Mouse (Mus musculus) adrenal gland, postnatal 14 days (tissue): ENCODE measurements around the gene Hinfp. TPM values are rescaled to one million over a fixed set of nuclear protein-coding genes. Genes with fewer than 3 reads are reported as not detected.

ENCODE experiments used
- DNase-seq: peaks from one replicate; pipeline ENCODE4 v3.0.0; 2021; ENCODE audit warnings: mixed read lengths
- microRNA-seq, 2 experiments: library from miRNA; unstranded; fragments of <30 nt; microRNA quantifications; one replicate each; pipeline ENCODE4 v1.2.0; 2021
- total RNA-seq: library from RNA; stranded (reverse); gene quantifications from 2 replicates; pipeline ENCODE4 v1.2.3, GENCODE M21; 2021

Hinfp gene
- total RNA-seq, 1 experiment from 2014 or later: 20.3 TPM

DNA sequence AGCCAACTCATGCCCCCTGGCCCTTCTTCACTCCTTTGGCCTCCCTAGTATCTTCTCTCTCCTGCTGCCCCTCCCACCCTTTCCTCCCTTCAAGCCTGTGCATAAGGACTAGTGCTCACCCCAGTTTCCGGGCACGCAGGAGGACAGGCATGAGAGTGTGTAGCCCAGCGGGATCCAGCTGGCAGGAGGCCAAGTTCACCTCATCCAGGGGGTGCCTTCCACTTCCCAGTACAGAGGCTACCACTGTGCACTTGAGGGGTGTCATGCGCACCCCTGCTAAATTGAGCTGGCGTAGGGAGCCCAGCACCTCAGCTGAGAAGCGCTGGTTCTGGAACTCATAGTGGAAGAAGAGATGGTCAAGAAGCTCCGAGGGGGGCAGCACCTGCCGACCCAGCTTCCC lies 49.3 kb downstream of the Hinfp start:
- DNase-seq: no peak

DNA sequence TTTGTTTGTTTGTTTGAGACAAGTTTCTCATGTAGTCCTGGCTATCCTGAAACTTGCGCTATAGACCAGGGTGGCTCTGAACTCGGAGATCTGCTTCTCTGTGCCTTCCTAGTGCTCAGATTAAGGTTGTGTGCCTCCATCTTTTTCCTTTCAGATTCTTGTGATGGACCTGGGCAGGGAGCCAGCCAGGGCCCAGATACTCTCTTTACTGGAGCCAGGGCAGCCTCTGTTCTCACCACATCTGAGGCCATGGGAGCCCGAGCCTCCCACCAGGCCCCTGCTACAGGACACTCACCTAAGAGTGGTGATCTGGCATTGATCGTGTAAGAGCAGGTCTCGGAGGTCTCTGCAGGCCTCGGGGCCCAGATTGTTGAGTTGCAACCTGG lies 50.3 kb downstream of the Hinfp start:
- no peak for DNase-seq

DNA sequence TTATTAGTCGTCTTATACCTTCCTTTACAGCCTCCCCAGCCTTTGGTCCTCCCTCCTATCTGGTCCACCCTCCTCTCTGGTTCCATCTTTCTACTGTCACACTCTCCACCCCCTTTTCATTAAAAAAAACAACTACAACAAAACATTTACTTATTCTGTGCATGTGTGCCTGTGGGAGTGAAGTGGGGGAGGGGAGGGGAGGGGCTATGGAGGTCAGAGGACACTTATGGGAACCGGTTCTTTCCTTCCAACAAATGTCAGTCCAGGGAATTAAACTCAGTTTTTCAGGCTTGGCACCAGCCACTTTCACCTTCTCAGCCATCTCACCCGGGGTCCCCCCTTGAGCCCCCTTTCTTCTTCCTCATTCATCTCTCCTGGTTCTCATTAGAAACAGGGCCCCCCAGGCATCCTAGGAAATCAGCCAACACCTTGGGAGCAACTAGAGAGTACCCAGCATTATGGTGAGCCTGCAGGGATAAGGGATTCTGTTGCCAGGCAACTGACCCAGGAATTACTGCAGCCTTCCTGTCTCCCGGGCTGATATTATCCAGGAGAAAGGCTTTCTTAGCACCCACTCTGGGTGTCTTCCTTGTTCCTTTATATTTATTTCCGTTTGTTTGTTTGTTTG lies 50.8 kb downstream of the Hinfp start:
- no peak for DNase-seq

DNA sequence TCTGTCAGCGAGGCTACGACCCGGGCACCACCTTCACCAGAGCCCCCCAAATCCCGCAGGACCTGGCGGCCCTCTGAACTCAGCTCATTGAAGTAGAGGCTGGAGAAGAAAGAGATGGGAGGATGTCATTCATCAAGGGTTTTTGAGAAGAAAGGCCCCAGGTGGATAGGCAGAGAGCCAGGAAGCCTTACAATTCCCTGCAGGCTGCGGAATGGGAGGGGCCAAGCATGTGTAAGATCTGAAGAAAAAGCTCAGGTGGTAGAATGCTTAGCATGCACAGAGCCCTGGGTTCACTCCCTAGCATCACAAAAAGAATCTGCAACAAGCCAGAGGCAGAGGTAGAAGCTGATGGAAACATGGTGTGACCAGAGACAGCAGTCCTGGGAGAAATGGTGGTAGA lies 52.0 kb downstream of the Hinfp start:
- no peak for DNase-seq

DNA sequence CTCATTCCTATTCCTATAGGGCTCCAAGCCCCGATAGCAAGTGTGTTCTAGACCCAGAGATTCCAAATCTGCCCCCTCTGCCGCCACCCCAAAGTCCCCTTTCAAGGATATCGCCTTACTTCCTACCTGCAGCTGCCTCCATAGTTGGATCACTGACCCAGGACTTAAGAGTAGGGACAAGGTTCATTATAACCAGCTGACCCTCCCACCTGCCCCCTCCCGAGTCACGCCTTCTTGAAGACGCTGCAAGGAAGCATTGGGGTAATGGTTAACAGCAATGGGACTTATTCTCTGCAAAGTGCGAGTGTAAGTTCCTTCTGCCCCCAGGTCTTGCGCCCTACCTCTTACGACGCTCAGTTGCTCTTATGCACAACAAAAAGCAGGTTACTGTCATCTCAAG lies 54.2 kb downstream of the Hinfp start, which contains the start of gene Pdzd3:
Gene Pdzd3 (minus strand): TSS at position 158 of the 400 bp plus-strand sequence.
- no peak for DNase-seq

DNA sequence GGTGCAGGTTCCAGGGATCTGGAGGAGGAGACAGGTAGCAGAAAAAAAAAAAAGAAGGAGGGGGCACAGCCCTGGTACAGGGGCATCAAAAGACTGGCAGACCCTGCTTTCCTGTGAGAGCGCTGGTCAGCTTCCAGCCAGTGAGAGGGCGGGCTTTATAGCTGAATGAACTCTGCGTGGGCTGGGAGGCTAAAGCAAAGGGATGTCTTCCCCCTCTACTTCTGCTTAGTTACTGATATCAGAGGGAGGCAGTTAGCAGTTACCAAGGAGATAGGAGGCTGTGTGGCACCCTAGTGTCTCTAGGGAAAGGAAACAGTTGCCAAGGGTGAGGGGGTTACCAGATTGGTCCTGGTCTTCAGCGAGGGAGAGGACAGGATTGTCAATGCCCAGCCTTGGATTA lies 55.0 kb downstream of the Hinfp start:
- DNase-seq: no peak

DNA sequence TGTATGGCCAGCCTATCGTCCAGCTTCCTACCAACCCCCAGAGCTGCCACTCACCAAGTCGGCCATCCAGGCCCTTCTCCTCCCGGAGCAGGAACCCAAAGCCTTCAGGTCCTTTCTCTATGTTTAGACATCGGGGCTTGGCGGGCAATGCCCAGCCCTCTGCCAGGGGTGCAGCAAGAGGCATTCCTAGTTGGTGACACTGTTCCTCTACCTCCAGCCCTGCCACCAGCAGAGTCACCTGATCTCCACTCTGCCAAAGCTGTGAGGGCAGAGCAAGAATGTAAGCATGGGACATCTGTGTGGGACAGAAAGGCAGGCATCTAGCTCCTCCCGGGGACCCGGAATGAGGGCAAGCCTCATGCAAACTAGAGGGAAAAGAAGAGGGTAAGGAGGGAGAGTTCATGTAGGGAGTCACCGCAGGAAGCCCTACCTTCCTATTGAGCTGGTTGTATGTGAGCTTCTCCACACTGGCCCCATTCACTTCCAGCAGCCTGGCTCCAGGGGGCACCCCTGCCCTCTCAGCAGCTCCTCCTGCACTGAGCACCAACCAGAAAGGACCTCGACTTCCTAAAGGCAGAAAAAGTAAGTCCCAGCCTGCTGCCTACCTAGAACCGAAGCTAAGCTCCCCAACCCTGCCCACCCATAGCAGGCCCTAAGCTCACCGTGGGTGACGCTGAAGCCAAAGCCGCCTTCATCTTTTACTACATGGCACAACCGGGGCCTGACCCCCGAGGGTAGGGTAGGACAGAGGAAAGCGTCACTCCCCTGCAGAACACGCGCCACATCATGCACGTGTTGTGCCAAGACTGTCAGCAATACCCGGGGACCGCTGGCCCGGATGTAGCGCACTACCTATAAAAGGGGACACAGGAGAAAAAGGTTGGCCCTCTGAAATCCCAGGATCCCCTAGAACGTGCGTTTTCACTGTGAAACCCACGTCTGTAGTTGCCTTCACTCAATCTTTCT lies 56.0 kb downstream of the Hinfp start:
- DNase-seq: peak; percentile 87

DNA sequence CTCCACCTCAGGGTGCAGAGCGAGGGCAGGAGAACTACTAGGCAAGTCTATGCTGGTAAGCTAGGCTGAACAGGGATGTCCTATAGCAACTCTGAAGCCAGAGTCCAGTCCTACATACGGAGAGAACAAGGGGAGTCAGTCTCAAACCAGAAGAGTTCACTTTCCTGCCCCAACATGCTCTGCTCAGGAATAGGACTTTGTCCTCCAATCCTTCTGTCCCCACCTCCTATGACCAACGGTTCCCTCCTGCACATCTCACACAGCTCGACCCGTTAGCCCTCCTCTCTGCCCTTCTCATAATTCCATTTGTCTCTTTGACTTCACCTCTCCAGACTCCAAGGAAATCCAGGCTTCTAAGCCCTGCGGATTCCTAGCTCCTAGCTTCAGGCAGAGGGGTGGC lies 57.6 kb downstream of the Hinfp start:
- DNase-seq: no peak

DNA sequence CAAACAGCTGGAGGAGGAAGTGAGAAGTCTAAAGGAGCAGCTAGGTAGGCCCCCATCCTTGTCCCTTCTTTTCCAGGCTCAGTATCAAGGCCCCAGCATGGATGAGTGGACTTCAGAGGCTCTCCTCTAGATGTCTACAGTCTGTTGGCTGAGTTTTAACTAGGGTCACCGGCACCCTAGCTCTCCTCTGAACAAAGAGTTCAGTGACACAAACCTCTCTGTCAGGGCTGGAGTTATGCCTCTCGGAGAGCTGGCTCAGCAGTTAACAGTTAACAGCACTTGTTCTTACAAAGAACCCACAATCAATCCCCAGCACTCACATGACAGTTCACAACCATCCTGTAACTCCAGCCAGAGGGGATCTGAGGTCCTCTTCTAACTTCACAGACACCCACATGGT lies 61.9 kb downstream of the Hinfp start:
- no peak for DNase-seq

Small RNA genes within 50 kb of the gene (microRNA-seq; reads per million reads assigned to microRNA genes)
- 0 reads per million in 2 experiments for gene Gm44335

Other genes with a start within 250 kb of the Hinfp start
- gene Usp2, start 238.7 kb downstream of the Hinfp start, total RNA-seq: 49.5 and 54.9 TPM in 2 replicates
- gene Mfrp, start 203.9 kb downstream of the Hinfp start, total RNA-seq: not detected in 2 replicates
- 11.1 and 14.9 TPM in 2 replicates for gene C1qtnf5, start 198.4 kb downstream of the Hinfp start, total RNA-seq
- 0.15 and 0.52 TPM in 2 replicates for gene Gm49380, start 192.2 kb downstream of the Hinfp start, total RNA-seq
- 27.5 and 31.8 TPM in 2 replicates for gene Rnf26, start 192.2 kb downstream of the Hinfp start, total RNA-seq
- 65.3 and 76.6 TPM in 2 replicates for gene Mcam, start 171.2 kb downstream of the Hinfp start, total RNA-seq
- gene Cbl, start 71.6 kb downstream of the Hinfp start, total RNA-seq: 33.1 and 34.4 TPM in 2 replicates
- gene Ccdc153, start 65.0 kb downstream of the Hinfp start, total RNA-seq: 1.1 and 2.5 TPM in 2 replicates
- gene Pdzd3, start 54.2 kb downstream of the Hinfp start, total RNA-seq: 0.30 TPM in 1 of 2 replicates, not detected in the other
- 17.6 and 20.7 TPM in 2 replicates for gene Nlrx1, start 37.1 kb downstream of the Hinfp start, total RNA-seq
- 19.0 and 28.8 TPM in 2 replicates for gene Abcg4, start 17.1 kb downstream of the Hinfp start, total RNA-seq
- 27.8 and 40.4 TPM in 2 replicates for gene C2cd2l, start 14.6 kb upstream of the Hinfp start, total RNA-seq
- gene Dpagt1, start 20.3 kb upstream of the Hinfp start, total RNA-seq: 27.1 and 29.5 TPM in 2 replicates
- 76.0 and 90.3 TPM in 2 replicates for gene H2afx, start 29.0 kb upstream of the Hinfp start, total RNA-seq
- 77.5 and 92.0 TPM in 2 replicates for gene Hmbs, start 38.6 kb upstream of the Hinfp start, total RNA-seq
- 41.6 and 44.1 TPM in 2 replicates for gene Vps11, start 56.0 kb upstream of the Hinfp start, total RNA-seq
- 122 and 133 TPM in 2 replicates for gene Hyou1, start 73.8 kb upstream of the Hinfp start, total RNA-seq
- 20.0 and 29.9 TPM in 2 replicates for gene Slc37a4, start 91.2 kb upstream of the Hinfp start, total RNA-seq
- gene Rps25, start 101.5 kb upstream of the Hinfp start, total RNA-seq: 1,105 and 1,276 TPM in 2 replicates
- 60.4 and 66.1 TPM in 2 replicates for gene Trappc4, start 101.9 kb upstream of the Hinfp start, total RNA-seq
- 17.1 and 21.5 TPM in 2 replicates for gene Ccdc84, start 112.9 kb upstream of the Hinfp start, total RNA-seq
- not detected in 2 replicates for gene Foxr1, start 135.5 kb upstream of the Hinfp start, total RNA-seq
- gene Upk2, start 149.3 kb upstream of the Hinfp start, total RNA-seq: not detected in 2 replicates
- 59.3 and 61.7 TPM in 2 replicates for gene Bcl9l, start 177.2 kb upstream of the Hinfp start, total RNA-seq